Mouse (Mus musculus) liver, embryonic 12.5 days (tissue): Measurements from ENCODE around the gene Slc26a9. TPM values are rescaled to one million over a fixed set of nuclear protein-coding genes. Genes with fewer than 3 reads are reported as not detected.

Experiments used
- ATAC-seq: fragments of 200-750 bp; cut with Nextera tagmentation; 2 replicates; pipeline ENCODE4 v1.8.0; 2017; ENCODE audit warnings: moderate number of reproducible peaks, mild to moderate bottlenecking, moderate library complexity
- H3K27ac ChIP-seq: fragments of 300-500 bp; sonication (generic); 2 replicates; pipeline ENCODE4 v1.5.1; 2016; ENCODE audit warnings: mild to moderate bottlenecking
- H3K27me3 ChIP-seq: fragments of 300-500 bp; sonication (generic); replicated peaks from 2 replicates; pipeline ENCODE4 v1.6.1; 2016; ENCODE audit warnings: mild to moderate bottlenecking, moderate library complexity
- H3K36me3 ChIP-seq: fragments of 300-500 bp; sonication (generic); 2 replicates; pipeline ENCODE4 v1.6.1; 2016; ENCODE audit warnings: mild to moderate bottlenecking, moderate library complexity
- H3K4me1 ChIP-seq: fragments of 300-500 bp; sonication (generic); 2 replicates; pipeline ENCODE4 v1.6.1; 2016
- H3K4me2 ChIP-seq: fragments of 300-500 bp; sonication (generic); 2 replicates; pipeline ENCODE4 v1.6.1; 2016; ENCODE audit warnings: mild to moderate bottlenecking, moderate library complexity
- H3K4me3 ChIP-seq: fragments of 300-500 bp; sonication (generic); 2 replicates; pipeline ENCODE4 v1.5.1; 2016; ENCODE audit warnings: mild to moderate bottlenecking, moderate library complexity
- H3K9ac ChIP-seq: fragments of 300-500 bp; sonication (generic); 2 replicates; pipeline ENCODE4 v1.6.1; 2016; ENCODE audit warnings: mild to moderate bottlenecking, moderate library complexity
- H3K9me3 ChIP-seq: fragments of 300-500 bp; sonication (generic); replicated peaks from 2 replicates; pipeline ENCODE4 v1.6.1; 2016; ENCODE audit warnings: mild to moderate bottlenecking, moderate library complexity
- WGBS: fragments of 180-500 bp; shearing (Covaris S2); methylation state at CpG from one replicate; pipeline ENCODE4 v1.1.7; 2016; ENCODE audit not compliant: insufficient replicate concordance; 5-methylcytosine and 5-hydroxymethylcytosine counted together
- polyA plus RNA-seq: library from polyadenylated mRNA; unstranded; fragments of >200 nt; fragmentation: Nextera tagmentation; extraction: Ambion mirVana; gene quantifications from 2 replicates; pipeline ENCODE4 v1.2.1, GENCODE M21; 2016

The Slc26a9 gene
- polyA plus RNA-seq = not detected in 2 replicates

DNA sequence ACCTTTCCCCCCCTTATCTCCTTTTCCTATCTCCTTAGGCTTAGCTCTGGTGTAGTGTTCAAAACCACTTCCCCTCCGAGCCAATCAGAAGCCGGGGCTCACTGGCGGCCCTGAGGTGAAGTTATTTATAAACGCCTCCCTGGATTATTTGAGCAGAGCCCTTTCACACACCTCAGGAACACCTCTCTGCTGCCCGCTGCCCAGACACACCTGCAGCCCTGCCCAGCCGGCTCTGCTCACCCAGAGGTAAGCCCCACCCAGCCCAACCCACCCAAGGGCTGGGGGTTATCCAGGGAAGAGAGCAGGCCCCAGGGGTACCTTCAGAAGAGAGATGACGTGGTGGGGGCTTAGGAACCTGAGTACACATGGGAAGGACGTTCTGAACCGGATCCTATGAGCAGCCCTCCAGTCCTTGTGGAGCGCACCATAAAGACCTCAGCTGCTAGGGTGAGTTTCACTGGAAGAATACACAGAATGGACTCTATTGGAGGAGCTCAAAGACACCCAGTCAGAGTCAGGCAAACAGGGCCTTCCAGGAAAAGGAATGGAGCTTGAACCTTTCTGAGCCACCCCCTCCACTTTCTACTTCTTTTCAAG, at the start of gene Slc26a9:
Gene Slc26a9 (plus strand): TSS at position 155 of the 597 bp plus-strand sequence.
- Histone ChIP-seq H3K36me3 (no peaks in the 10 kb centered on the region), H3K4me2 (no peak within 1 kb of the TSS), H3K9ac (no peak within 1 kb of the TSS), H3K27me3 (peaks cover 32% of the 10 kb centered on the region), H3K4me1 (no peaks in the 10 kb centered on the region), H3K4me3 (no peak within 1 kb of the TSS), H3K27ac (no peak within 1 kb of the TSS), H3K9me3 (no peaks in the 10 kb centered on the region)
- ATAC-seq = no peak
- 26% methylated on average over 10 of the region's 10 CpGs for WGBS

DNA sequence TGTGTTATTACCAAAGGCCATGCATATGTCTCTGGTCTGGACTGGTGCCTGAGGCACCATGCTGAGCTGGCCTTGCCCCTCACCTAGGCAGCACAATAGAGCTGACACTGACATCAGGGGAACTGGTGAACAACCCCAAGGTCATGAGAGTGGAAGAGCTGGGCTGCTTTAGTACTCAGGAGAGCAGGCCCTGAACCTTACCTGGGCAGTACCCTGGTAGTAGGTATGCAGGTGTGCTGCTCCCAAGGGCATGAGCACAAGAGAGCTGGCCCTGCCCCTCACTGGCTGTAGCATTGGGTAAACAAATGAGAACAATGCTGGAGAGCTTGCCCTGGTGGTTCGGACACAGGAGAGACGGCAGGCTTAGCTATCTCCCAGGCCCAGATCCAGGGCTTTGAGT, 48.5 kb upstream of the Slc26a9 start:
- H3K4me1 ChIP-seq = no peaks in the 10 kb centered on the region
- no peak overlapping the region for H3K9ac ChIP-seq
- no peak overlapping the region for H3K4me2 ChIP-seq
- no peaks in the 10 kb centered on the region for H3K9me3 ChIP-seq
- H3K4me3 ChIP-seq = no peak overlapping the region
- H3K27ac ChIP-seq = no peak overlapping the region
- WGBS = 80% methylated on average over 2 of the region's 2 CpGs
- no peaks in the 10 kb centered on the region; the same call in 1 of the 2 replicates for H3K27me3 ChIP-seq
- H3K36me3 ChIP-seq = no peaks in the 10 kb centered on the region
- ATAC-seq = no peak

DNA sequence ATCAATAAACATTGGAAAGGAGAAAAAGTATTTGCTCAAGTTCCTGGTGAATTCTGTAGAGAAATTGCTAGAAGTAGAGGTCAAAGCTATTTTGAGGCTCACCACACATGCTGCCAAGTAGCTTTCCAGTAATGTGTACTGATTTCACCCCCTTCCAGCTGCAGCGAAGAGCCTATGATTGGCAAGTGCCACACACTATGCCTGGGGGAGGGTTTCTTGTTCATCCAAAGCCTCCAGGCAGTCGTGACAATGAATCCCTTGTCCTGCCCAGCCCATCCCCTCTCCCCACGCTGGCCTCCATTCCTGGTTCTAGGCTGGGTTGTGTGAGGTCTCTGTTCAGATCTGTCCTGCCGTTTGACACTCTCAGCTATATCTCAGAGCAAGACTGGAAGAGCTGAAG, 47.5 kb upstream of the Slc26a9 start:
- Histone ChIP-seq H3K4me1 (no peaks in the 10 kb centered on the region), H3K9ac (no peak overlapping the region), H3K9me3 (no peaks in the 10 kb centered on the region), H3K4me2 (no peak overlapping the region), H3K27ac (no peak overlapping the region), H3K27me3 (no peaks in the 10 kb centered on the region), H3K4me3 (no peak overlapping the region), H3K36me3 (no peaks in the 10 kb centered on the region)
- ATAC-seq = no peak
- WGBS = 66% methylated on average over 4 of the region's 4 CpGs

DNA sequence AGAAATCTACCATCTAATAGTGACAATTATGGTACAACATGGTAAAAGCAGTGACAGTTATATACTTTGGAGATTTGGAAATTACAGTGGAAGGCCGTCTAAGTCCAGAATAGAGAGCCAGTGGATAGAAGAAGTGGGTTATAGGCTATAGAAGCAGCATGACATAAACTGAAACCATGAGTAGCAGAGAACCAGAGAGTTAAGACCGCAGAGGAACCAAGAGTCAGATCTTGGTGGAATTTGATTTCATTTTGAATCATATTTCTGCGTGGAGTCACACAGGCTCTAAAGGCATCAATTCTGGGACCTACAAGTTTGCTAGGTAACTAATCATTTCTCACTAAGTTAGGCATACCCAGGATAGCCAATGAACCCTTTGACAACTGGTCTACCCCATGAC, 45.1 kb upstream of the Slc26a9 start:
- H3K9me3 ChIP-seq = no peaks in the 10 kb centered on the region
- no peaks in the 10 kb centered on the region for H3K27me3 ChIP-seq
- H3K36me3 ChIP-seq = no peaks in the 10 kb centered on the region
- ATAC-seq = no peak
- whole genome bisulfite sequencing = 66% methylated on average over 3 of the region's 3 CpGs
- no peak overlapping the region for H3K9ac ChIP-seq
- H3K4me2 ChIP-seq = no peak overlapping the region
- H3K4me1 ChIP-seq = peaks cover 4% of the 10 kb centered on the region; the same call in 1 of the 2 replicates
- H3K4me3 ChIP-seq = no peak overlapping the region
- no peak overlapping the region for H3K27ac ChIP-seq

GRCm38 (mm10) chr1:131699642-131700041, 44.2 kb upstream of the Slc26a9 start:
- ATAC-seq = no peak
- WGBS = 28% methylated on average over 4 of the region's 4 CpGs
- Histone ChIP-seq H3K36me3 (no peaks in the 10 kb centered on the region), H3K27ac (no peak overlapping the region), H3K4me3 (no peak overlapping the region), H3K9ac (no peak overlapping the region), H3K4me2 (no peak overlapping the region), H3K9me3 (no peaks in the 10 kb centered on the region), H3K4me1 (peaks cover 4% of the 10 kb centered on the region; the same call in 1 of the 2 replicates), H3K27me3 (no peaks in the 10 kb centered on the region)

GRCm38 (mm10) chr1:131700447-131700846, 43.4 kb upstream of the Slc26a9 start:
- ATAC-seq = no peak
- H3K9ac ChIP-seq = no peak overlapping the region
- no peak overlapping the region for H3K4me2 ChIP-seq
- H3K4me3 ChIP-seq = no peak overlapping the region
- H3K27me3 ChIP-seq = no peaks in the 10 kb centered on the region
- 49% methylated on average over 5 of the region's 5 CpGs for WGBS
- H3K9me3 ChIP-seq = no peaks in the 10 kb centered on the region
- H3K4me1 ChIP-seq = peaks cover 4% of the 10 kb centered on the region; the same call in 1 of the 2 replicates
- H3K27ac ChIP-seq = no peak overlapping the region
- H3K36me3 ChIP-seq = no peaks in the 10 kb centered on the region

DNA sequence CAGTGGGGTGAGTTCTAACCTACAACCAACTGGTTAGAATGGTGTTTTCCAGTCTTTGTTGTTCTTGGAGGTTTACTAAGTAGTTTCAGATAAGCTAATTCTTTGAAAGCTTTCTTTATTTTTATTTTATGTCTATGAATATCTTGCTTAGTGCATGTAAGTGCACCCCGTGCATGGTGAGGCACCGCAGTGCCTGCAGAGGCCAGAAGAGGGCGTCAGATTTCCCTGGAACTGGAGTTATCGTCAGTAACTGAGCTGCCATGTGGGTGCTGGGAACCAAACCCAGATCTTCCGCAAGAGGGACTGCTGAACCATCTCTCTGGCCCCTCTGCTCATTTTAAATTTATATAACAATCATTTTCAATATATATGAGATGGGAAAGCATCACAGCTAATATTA, 42.4 kb upstream of the Slc26a9 start:
- H3K4me3 ChIP-seq = no peak overlapping the region
- H3K4me2 ChIP-seq = no peak overlapping the region
- peaks cover 4% of the 10 kb centered on the region; the same call in 1 of the 2 replicates for H3K4me1 ChIP-seq
- ATAC-seq = no peak
- WGBS = 66% methylated on average over 5 of the region's 5 CpGs
- no peaks in the 10 kb centered on the region for H3K27me3 ChIP-seq
- no peaks in the 10 kb centered on the region for H3K9me3 ChIP-seq
- H3K27ac ChIP-seq = no peak overlapping the region
- no peaks in the 10 kb centered on the region for H3K36me3 ChIP-seq
- H3K9ac ChIP-seq = no peak overlapping the region

DNA sequence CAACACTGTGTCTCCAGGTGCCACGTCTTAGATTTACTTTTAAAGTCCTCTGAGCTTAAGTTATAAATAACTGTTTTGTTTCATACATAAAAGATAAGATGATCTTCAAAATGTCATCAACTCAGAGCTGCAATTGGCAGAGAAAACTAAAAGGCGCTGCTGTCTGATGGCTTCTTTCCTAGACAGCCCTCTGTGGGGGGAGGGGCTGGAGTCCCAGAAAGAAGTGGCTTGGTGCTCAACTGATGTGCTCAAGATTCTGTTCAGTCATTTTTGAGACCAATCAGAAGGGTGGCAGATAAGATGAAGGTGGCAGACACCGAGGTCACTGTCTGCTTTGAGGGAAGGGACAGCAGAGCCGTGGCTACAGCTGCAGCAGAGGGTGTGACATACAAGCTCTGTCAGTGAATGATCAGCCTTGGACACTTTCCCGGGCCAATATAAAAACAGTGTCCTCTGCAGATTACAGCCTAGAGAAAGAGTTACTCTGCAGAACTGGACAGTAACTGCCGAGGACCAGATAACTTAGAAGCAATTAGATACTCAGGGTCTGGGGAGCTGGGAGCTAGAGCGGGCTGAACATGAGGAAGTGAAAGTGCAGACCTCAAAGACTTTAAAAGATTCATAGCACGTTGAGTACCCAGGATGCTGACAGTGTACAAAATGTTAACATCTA, 41.6 kb upstream of the Slc26a9 start:
- no peak for ATAC-seq
- Histone ChIP-seq H3K36me3 (no peaks in the 10 kb centered on the region), H3K4me2 (no peak overlapping the region), H3K4me3 (no peak overlapping the region), H3K4me1 (peaks cover 4% of the 10 kb centered on the region; the same call in 1 of the 2 replicates), H3K27ac (no peak overlapping the region), H3K9ac (no peak overlapping the region), H3K9me3 (no peaks in the 10 kb centered on the region), H3K27me3 (no peaks in the 10 kb centered on the region)
- 42% methylated on average over 8 of the region's 8 CpGs for WGBS

DNA sequence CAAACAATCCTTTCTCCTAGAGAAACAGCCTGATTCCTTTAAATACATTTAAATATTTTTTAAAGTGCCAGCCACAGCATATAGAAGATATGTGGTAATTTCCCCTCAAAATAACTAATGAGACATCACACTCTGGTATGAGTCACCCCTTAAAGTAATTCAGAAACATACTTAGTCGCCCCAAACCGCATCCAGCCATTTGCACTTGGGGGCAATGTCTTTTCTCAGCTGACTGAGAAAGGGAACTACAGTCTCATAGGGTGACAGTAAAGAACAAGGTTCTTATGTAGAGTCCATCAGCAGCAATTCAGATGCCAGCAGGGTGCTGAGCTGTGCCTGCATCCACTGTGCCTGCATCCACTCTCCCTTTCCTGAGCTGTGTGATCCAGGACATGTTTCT, 40.3 kb upstream of the Slc26a9 start:
- H3K36me3 ChIP-seq = no peaks in the 10 kb centered on the region
- H3K4me2 ChIP-seq = no peak overlapping the region
- no peak overlapping the region for H3K4me3 ChIP-seq
- H3K9me3 ChIP-seq = no peaks in the 10 kb centered on the region
- no peaks in the 10 kb centered on the region for H3K27me3 ChIP-seq
- H3K4me1 ChIP-seq = peaks cover 4% of the 10 kb centered on the region; the same call in 1 of the 2 replicates
- WGBS = 73% methylated on average over 2 of the region's 2 CpGs
- no peak overlapping the region for H3K9ac ChIP-seq
- no peak for ATAC-seq
- no peak overlapping the region for H3K27ac ChIP-seq

- Histone ChIP-seq H3K4me2 (no peak overlapping the region), H3K9ac (no peak overlapping the region), H3K36me3 (no peaks in the 10 kb centered on the region), H3K27me3 (no peaks in the 10 kb centered on the region; the same call in 1 of the 2 replicates), H3K4me3 (no peak overlapping the region), H3K4me1 (no peaks in the 10 kb centered on the region), H3K9me3 (no peaks in the 10 kb centered on the region), H3K27ac (no peak overlapping the region)
- ATAC-seq = no peak
- 12% methylated on average over 4 of the region's 4 CpGs for WGBS
These were observed 35.5 kb upstream of the Slc26a9 start for GRCm38 (mm10) chr1:131708338-131708737.

DNA sequence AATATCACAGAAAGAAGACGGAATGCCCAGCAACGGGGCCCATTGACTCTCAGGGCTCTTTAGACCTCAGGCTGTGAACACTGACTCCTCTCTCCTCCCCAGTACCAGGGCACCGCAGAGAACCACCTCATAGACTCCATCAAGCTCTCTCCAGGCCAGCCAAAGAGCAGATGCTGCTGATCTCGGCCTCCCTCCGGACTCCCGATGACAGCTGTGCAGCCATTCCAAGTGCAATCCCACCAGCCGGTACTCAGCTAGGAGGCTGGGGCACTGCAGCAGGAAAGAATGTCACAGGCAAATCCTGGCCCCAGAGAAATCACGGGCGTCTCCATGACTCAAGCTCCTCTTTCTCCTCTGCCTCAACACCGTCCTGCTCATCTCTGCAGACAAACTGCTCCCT, 32.3 kb upstream of the Slc26a9 start:
- H3K4me1 ChIP-seq = no peaks in the 10 kb centered on the region
- no peaks in the 10 kb centered on the region for H3K36me3 ChIP-seq
- no peak for ATAC-seq
- no peak overlapping the region for H3K27ac ChIP-seq
- no peak overlapping the region for H3K9ac ChIP-seq
- 69% methylated on average over 10 of the region's 10 CpGs for WGBS
- H3K27me3 ChIP-seq = no peaks in the 10 kb centered on the region; the same call in 1 of the 2 replicates
- no peak overlapping the region for H3K4me2 ChIP-seq
- H3K9me3 ChIP-seq = no peaks in the 10 kb centered on the region
- no peak overlapping the region for H3K4me3 ChIP-seq

DNA sequence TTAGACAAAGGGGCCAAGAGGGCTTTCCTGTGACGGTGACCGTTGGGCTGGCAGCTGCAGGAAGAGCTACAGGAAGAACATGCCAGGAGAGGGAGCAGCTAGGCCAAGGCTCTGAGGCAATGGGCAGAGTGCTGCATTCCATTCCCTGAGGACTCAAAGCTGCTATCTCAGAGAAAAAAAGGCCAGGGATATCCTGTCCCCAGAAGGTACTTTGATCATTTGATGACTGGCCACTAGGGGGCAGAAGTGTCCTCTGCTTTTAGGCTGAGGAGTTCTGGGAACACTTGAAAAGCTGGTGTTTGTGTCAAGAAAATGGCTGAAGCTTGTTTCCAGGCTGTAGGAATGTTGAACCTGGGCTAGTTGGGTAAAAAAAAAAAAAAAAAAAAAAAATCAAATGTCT, 31.4 kb upstream of the Slc26a9 start:
- 32% methylated on average over 2 of the region's 2 CpGs for WGBS
- H3K27ac ChIP-seq = no peak overlapping the region
- H3K4me3 ChIP-seq = no peak overlapping the region
- H3K36me3 ChIP-seq = no peaks in the 10 kb centered on the region
- H3K4me2 ChIP-seq = no peak overlapping the region
- H3K9ac ChIP-seq = no peak overlapping the region
- H3K27me3 ChIP-seq = no peaks in the 10 kb centered on the region; the same call in 1 of the 2 replicates
- H3K9me3 ChIP-seq = no peaks in the 10 kb centered on the region
- no peak for ATAC-seq
- H3K4me1 ChIP-seq = no peaks in the 10 kb centered on the region
